Mouse (Mus musculus): ENCODE data around the gene Spg20. TPM values are rescaled to one million over a fixed set of nuclear protein-coding genes. Genes with fewer than 3 reads are reported as not detected.

Spg20 gene
- polyA plus RNA-seq, 1 experiment from 2014 or later: 18.7 TPM

- TF ChIP-seq EP300 (IDR thresholded peaks at IDR 0.05): no peak
- TF ChIP-seq CTCF (IDR thresholded peaks at IDR 0.05): peak; percentile 18; the same call in 1 of the 2 replicates
- no peak; the same call in 1 of the 2 replicates for ATAC-seq
- WGBS: 27% methylated on average over 8 of the region's 8 CpGs
- no peaks in the 10 kb centered on the region for H3K4me1 ChIP-seq (ENCODE audit: insufficient read depth, low read depth, low read length)
- DNase-seq (ENCODE audit: low spot score): peak; percentile 54
- H3K27me3 ChIP-seq (replicated peaks; ENCODE audit: insufficient read depth, low read length): no peaks in the 10 kb centered on the region
- no peak overlapping the region for H3K4me3 ChIP-seq (ENCODE audit: low read depth, low read length)
- no peaks in the 10 kb centered on the region for H3K9me3 ChIP-seq (ENCODE audit: low read length)
- no peaks in the 10 kb centered on the region for H3K36me3 ChIP-seq (ENCODE audit: insufficient read depth, low read length)
- no peak overlapping the region for H3K4me2 ChIP-seq (replicated peaks; ENCODE audit: low read depth, low read length)
- no peak overlapping the region for H3K27ac ChIP-seq (ENCODE audit: low read length)
- H3K9ac ChIP-seq (replicated peaks; ENCODE audit: low read depth): no peak overlapping the region
These were observed 15.8 kb upstream of the Spg20 start for GRCm38 (mm10) chr3:55095968-55096654.

- ATAC-seq: no peak
- no peak for TF ChIP-seq EP300 (IDR thresholded peaks at IDR 0.05)
- no peak for TF ChIP-seq CTCF (IDR thresholded peaks at IDR 0.05)
- H3K9ac ChIP-seq (replicated peaks; ENCODE audit: low read depth): no peak overlapping the region
- 46% methylated on average over 2 of the region's 2 CpGs for WGBS
- no peaks in the 10 kb centered on the region for H3K9me3 ChIP-seq (ENCODE audit: low read length)
- H3K27ac ChIP-seq (ENCODE audit: low read length): no peak overlapping the region
- H3K4me3 ChIP-seq (ENCODE audit: low read depth, low read length): no peak overlapping the region
- H3K36me3 ChIP-seq (ENCODE audit: insufficient read depth, low read length): no peaks in the 10 kb centered on the region
- no peak overlapping the region for H3K4me2 ChIP-seq (replicated peaks; ENCODE audit: low read depth, low read length)
- no peak for DNase-seq (ENCODE audit: low spot score)
- H3K4me1 ChIP-seq (ENCODE audit: insufficient read depth, low read depth, low read length): no peaks in the 10 kb centered on the region
- H3K27me3 ChIP-seq (replicated peaks; ENCODE audit: insufficient read depth, low read length): no peaks in the 10 kb centered on the region
These were observed 15.3 kb upstream of the Spg20 start for GRCm38 (mm10) chr3:55096655-55097005.

GRCm38 (mm10) chr3:55097186-55097585, 14.7 kb upstream of the Spg20 start:
- WGBS: 81% methylated on average over 2 of the region's 2 CpGs
- DNase-seq (ENCODE audit: low spot score) (no peak), ATAC-seq (no peak)
- Histone ChIP-seq H3K9me3 (ENCODE audit: low read length) (no peaks in the 10 kb centered on the region), H3K27ac (ENCODE audit: low read length) (no peak overlapping the region), H3K27me3 (replicated peaks; ENCODE audit: insufficient read depth, low read length) (no peaks in the 10 kb centered on the region), H3K4me3 (ENCODE audit: low read depth, low read length) (no peak overlapping the region), H3K9ac (replicated peaks; ENCODE audit: low read depth) (no peak overlapping the region), H3K4me2 (replicated peaks; ENCODE audit: low read depth, low read length) (no peak overlapping the region), H3K4me1 (ENCODE audit: insufficient read depth, low read depth, low read length) (no peaks in the 10 kb centered on the region), H3K36me3 (ENCODE audit: insufficient read depth, low read length) (no peaks in the 10 kb centered on the region)
- TF ChIP-seq EP300 (IDR thresholded peaks at IDR 0.05) (no peak), CTCF (IDR thresholded peaks at IDR 0.05) (no peak)

GRCm38 (mm10) chr3:55098014-55098413, 13.9 kb upstream of the Spg20 start:
- Histone ChIP-seq H3K9ac (replicated peaks; ENCODE audit: low read depth) (no peak overlapping the region), H3K4me3 (ENCODE audit: low read depth, low read length) (no peak overlapping the region), H3K27ac (ENCODE audit: low read length) (no peak overlapping the region), H3K4me2 (replicated peaks; ENCODE audit: low read depth, low read length) (no peak overlapping the region), H3K4me1 (ENCODE audit: insufficient read depth, low read depth, low read length) (no peaks in the 10 kb centered on the region), H3K9me3 (ENCODE audit: low read length) (no peaks in the 10 kb centered on the region), H3K27me3 (replicated peaks; ENCODE audit: insufficient read depth, low read length) (no peaks in the 10 kb centered on the region), H3K36me3 (ENCODE audit: insufficient read depth, low read length) (no peaks in the 10 kb centered on the region)
- DNase-seq (ENCODE audit: low spot score) (no peak), ATAC-seq (no peak)
- 77% methylated on average over 2 of the region's 2 CpGs for WGBS
- no peak for TF ChIP-seq EP300 (IDR thresholded peaks at IDR 0.05)
- TF ChIP-seq CTCF (IDR thresholded peaks at IDR 0.05): no peak

- Histone ChIP-seq H3K27me3 (replicated peaks; ENCODE audit: insufficient read depth, low read length) (no peaks in the 10 kb centered on the region), H3K27ac (ENCODE audit: low read length) (no peak overlapping the region), H3K4me2 (replicated peaks; ENCODE audit: low read depth, low read length) (no peak overlapping the region), H3K4me1 (ENCODE audit: insufficient read depth, low read depth, low read length) (no peaks in the 10 kb centered on the region), H3K9ac (replicated peaks; ENCODE audit: low read depth) (no peak overlapping the region), H3K9me3 (ENCODE audit: low read length) (no peaks in the 10 kb centered on the region), H3K4me3 (ENCODE audit: low read depth, low read length) (no peak overlapping the region), H3K36me3 (ENCODE audit: insufficient read depth, low read length) (no peaks in the 10 kb centered on the region)
- TF ChIP-seq CTCF (IDR thresholded peaks at IDR 0.05) (no peak), EP300 (IDR thresholded peaks at IDR 0.05) (no peak)
- 46% methylated on average over 11 of the region's 11 CpGs for WGBS
- ATAC-seq (no peak), DNase-seq (ENCODE audit: low spot score) (no peak)
These were observed 12.9 kb upstream of the Spg20 start for GRCm38 (mm10) chr3:55098990-55099389.

- no peak overlapping the region for H3K27ac ChIP-seq (ENCODE audit: low read length)
- ATAC-seq: no peak
- no peaks in the 10 kb centered on the region for H3K9me3 ChIP-seq (ENCODE audit: low read length)
- no peak overlapping the region for H3K9ac ChIP-seq (replicated peaks; ENCODE audit: low read depth)
- no peaks in the 10 kb centered on the region for H3K4me1 ChIP-seq (ENCODE audit: insufficient read depth, low read depth, low read length)
- H3K27me3 ChIP-seq (replicated peaks; ENCODE audit: insufficient read depth, low read length): no peaks in the 10 kb centered on the region
- no peak for DNase-seq (ENCODE audit: low spot score)
- TF ChIP-seq CTCF (IDR thresholded peaks at IDR 0.05) (no peak), EP300 (IDR thresholded peaks at IDR 0.05) (no peak)
- H3K4me2 ChIP-seq (replicated peaks; ENCODE audit: low read depth, low read length): no peak overlapping the region
- no peaks in the 10 kb centered on the region for H3K36me3 ChIP-seq (ENCODE audit: insufficient read depth, low read length)
- H3K4me3 ChIP-seq (ENCODE audit: low read depth, low read length): no peak overlapping the region
These were observed 10.8 kb upstream of the Spg20 start for GRCm38 (mm10) chr3:55101092-55101491.
